Mouse (Mus musculus): Measurements from ENCODE around the gene Celsr3. TPM values are rescaled to one million over a fixed set of nuclear protein-coding genes. Genes with fewer than 3 reads are reported as not detected.

Celsr3 gene
- total and polyA plus RNA-seq, 3 experiments = 0.11 TPM; not detected in 2

DNA sequence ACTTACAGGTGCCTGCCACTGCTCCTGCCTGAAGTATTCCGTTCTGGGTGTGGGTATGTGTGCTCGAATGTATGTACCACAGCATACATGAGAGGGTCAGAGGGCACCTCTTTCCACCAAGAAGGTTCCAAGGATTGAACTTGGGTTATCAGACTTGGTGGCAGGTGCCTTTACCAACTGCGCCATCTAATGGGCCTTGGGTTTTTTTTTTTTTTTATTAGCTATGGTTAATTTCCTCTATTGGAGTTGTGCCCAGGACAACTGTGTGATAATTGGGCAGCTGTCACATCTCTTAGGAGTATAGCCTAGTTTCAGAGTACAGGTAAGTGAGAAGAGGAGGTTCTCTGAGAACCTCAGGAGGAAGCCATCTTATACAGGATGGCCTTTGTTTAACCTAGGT is 26.6 kb upstream of the Celsr3 start:
- Histone ChIP-seq H3K4me3 (ENCODE audit: low read depth, low read length) (no peak overlapping the region), H3K36me3 (replicated peaks) (peaks cover 82% of the 10 kb centered on the region), H3K27me3 (ENCODE audit: insufficient read depth, low read length) (no peaks in the 10 kb centered on the region), H3K9me3 (replicated peaks) (no peaks in the 10 kb centered on the region), H3K4me1 (ENCODE audit: insufficient read depth, low read depth, low read length) (peaks cover 40% of the 10 kb centered on the region)
- ATAC-seq (ENCODE audit: extremely low read depth, insufficient number of reproducible peaks, low FRiP score, poor library complexity, severe bottlenecking) = no peak
- TF ChIP-seq GATA1 (IDR thresholded peaks at IDR 0.05; ENCODE audit: borderline replicate concordance, low read length) (no peak), CTCF (IDR thresholded peaks at IDR 0.05; ENCODE audit: low read depth, low read length) (no peak), GATA2 (IDR thresholded peaks at IDR 0.05; ENCODE audit: borderline replicate concordance, low read depth, low read length) (no peak), POLR2AphosphoS5 (IDR thresholded peaks at IDR 0.05; ENCODE audit: insufficient replicate concordance, low read depth, low read length) (no peak), TAL1 (conservative IDR thresholded peaks at IDR 0.05; ENCODE audit: low read depth, low read length) (no peak)
- DNase-seq (ENCODE audit: low spot score) = no peak

DNA sequence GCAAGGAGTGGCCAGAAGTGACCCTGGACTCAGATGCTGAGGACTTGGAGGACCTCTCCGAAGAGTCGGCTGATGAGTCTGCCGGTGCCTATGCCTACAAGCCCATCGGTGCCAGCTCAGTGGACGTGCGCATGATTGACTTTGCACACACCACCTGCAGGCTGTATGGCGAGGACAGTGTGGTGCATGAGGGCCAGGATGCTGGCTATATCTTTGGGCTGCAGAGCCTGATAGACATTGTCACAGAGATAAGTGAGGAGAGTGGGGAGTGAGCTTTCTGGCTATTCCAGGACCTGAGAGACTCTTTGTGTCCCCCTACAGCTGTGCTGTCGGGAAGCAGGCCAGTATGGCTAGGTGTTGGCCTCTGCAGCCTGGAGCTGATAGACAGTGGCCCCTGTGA is 20.4 kb upstream of the Celsr3 start:
- Histone ChIP-seq H3K9me3 (replicated peaks) (no peaks in the 10 kb centered on the region), H3K36me3 (replicated peaks) (peaks cover 82% of the 10 kb centered on the region), H3K4me1 (ENCODE audit: insufficient read depth, low read depth, low read length) (peaks cover 49% of the 10 kb centered on the region), H3K27me3 (ENCODE audit: insufficient read depth, low read length) (no peaks in the 10 kb centered on the region), H3K4me3 (ENCODE audit: low read depth, low read length) (no peak overlapping the region)
- DNase-seq (ENCODE audit: low spot score) = no peak
- ATAC-seq (ENCODE audit: extremely low read depth, insufficient number of reproducible peaks, low FRiP score, poor library complexity, severe bottlenecking) = no peak
- no peak for TF ChIP-seq GATA1 (IDR thresholded peaks at IDR 0.05; ENCODE audit: borderline replicate concordance, low read length)
- TF ChIP-seq GATA2 (IDR thresholded peaks at IDR 0.05; ENCODE audit: borderline replicate concordance, low read depth, low read length) = no peak
- TF ChIP-seq POLR2AphosphoS5 (IDR thresholded peaks at IDR 0.05; ENCODE audit: insufficient replicate concordance, low read depth, low read length) = no peak
- TF ChIP-seq TAL1 (conservative IDR thresholded peaks at IDR 0.05; ENCODE audit: low read depth, low read length) = no peak
- TF ChIP-seq CTCF (IDR thresholded peaks at IDR 0.05; ENCODE audit: low read depth, low read length) = no peak

- H3K4me1 ChIP-seq (ENCODE audit: insufficient read depth, low read depth, low read length) = peaks cover 49% of the 10 kb centered on the region
- no peaks in the 10 kb centered on the region for H3K27me3 ChIP-seq (ENCODE audit: insufficient read depth, low read length)
- ATAC-seq (ENCODE audit: extremely low read depth, insufficient number of reproducible peaks, low FRiP score, poor library complexity, severe bottlenecking) (no peak), DNase-seq (ENCODE audit: low spot score) (no peak)
- no peaks in the 10 kb centered on the region for H3K9me3 ChIP-seq (replicated peaks)
- H3K36me3 ChIP-seq (replicated peaks) = peaks cover 82% of the 10 kb centered on the region
- no peak overlapping the region for H3K4me3 ChIP-seq (ENCODE audit: low read depth, low read length)
- TF ChIP-seq GATA2 (IDR thresholded peaks at IDR 0.05; ENCODE audit: borderline replicate concordance, low read depth, low read length) (no peak), GATA1 (IDR thresholded peaks at IDR 0.05; ENCODE audit: borderline replicate concordance, low read length) (no peak), CTCF (IDR thresholded peaks at IDR 0.05; ENCODE audit: low read depth, low read length) (no peak), TAL1 (conservative IDR thresholded peaks at IDR 0.05; ENCODE audit: low read depth, low read length) (no peak), POLR2AphosphoS5 (IDR thresholded peaks at IDR 0.05; ENCODE audit: insufficient replicate concordance, low read depth, low read length) (no peak)
Observed at GRCm38 (mm10) chr9:108806379-108806778, 19.7 kb upstream of the Celsr3 start.

DNA sequence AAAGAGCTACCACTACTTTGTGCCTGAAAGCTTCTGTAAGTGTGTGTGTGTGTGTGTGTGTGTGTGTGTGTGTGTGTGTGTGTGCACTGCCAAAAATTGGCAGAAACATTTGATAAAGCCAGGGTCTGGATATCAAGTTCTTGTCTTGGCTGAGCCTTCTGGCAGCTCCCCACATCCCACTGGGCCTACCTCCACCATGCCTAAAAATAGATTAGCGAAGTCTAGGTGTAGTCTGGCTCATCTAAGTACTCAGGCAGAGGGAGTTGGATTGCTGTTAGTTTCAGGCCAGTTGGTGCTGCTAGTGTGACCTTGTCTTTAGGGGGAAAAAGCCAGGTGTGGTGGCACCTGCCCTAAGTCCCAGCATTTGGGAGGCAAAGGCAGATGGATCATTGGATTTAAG is 19.3 kb upstream of the Celsr3 start:
- Histone ChIP-seq H3K4me1 (ENCODE audit: insufficient read depth, low read depth, low read length) (peaks cover 47% of the 10 kb centered on the region), H3K9me3 (replicated peaks) (no peaks in the 10 kb centered on the region), H3K4me3 (ENCODE audit: low read depth, low read length) (no peak overlapping the region), H3K27me3 (ENCODE audit: insufficient read depth, low read length) (no peaks in the 10 kb centered on the region), H3K36me3 (replicated peaks) (peaks cover 82% of the 10 kb centered on the region)
- DNase-seq (ENCODE audit: low spot score) = no peak
- TF ChIP-seq GATA1 (IDR thresholded peaks at IDR 0.05; ENCODE audit: borderline replicate concordance, low read length) = no peak
- TF ChIP-seq CTCF (IDR thresholded peaks at IDR 0.05; ENCODE audit: low read depth, low read length) = no peak
- TF ChIP-seq GATA2 (IDR thresholded peaks at IDR 0.05; ENCODE audit: borderline replicate concordance, low read depth, low read length) = no peak
- no peak for TF ChIP-seq POLR2AphosphoS5 (IDR thresholded peaks at IDR 0.05; ENCODE audit: insufficient replicate concordance, low read depth, low read length)
- no peak for TF ChIP-seq TAL1 (conservative IDR thresholded peaks at IDR 0.05; ENCODE audit: low read depth, low read length)
- no peak for ATAC-seq (ENCODE audit: extremely low read depth, insufficient number of reproducible peaks, low FRiP score, poor library complexity, severe bottlenecking)

DNA sequence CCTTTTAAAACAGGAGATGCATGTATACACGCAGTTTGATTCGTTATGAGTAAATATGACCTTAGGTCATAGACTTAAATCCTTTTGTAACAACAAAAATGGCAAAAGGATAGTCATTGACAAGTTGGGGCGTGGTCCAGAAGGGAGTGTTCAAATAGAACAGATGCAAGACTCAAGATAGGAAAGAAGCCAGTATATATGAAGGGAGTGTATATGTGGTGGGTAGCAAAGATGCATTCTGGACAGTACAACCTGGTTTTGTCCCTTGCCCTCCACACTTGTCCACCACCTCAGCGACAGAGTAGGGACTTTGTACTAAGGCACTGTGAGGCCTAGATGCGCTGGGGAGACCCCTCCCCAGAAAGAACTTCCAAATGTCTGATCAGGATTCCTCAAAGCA is 18.4 kb upstream of the Celsr3 start:
- no peak for DNase-seq (ENCODE audit: low spot score)
- peaks cover 46% of the 10 kb centered on the region for H3K4me1 ChIP-seq (ENCODE audit: insufficient read depth, low read depth, low read length)
- no peaks in the 10 kb centered on the region for H3K9me3 ChIP-seq (replicated peaks)
- peaks cover 83% of the 10 kb centered on the region for H3K36me3 ChIP-seq (replicated peaks)
- TF ChIP-seq GATA2 (IDR thresholded peaks at IDR 0.05; ENCODE audit: borderline replicate concordance, low read depth, low read length) (no peak), TAL1 (conservative IDR thresholded peaks at IDR 0.05; ENCODE audit: low read depth, low read length) (no peak), POLR2AphosphoS5 (IDR thresholded peaks at IDR 0.05; ENCODE audit: insufficient replicate concordance, low read depth, low read length) (no peak), CTCF (IDR thresholded peaks at IDR 0.05; ENCODE audit: low read depth, low read length) (no peak), GATA1 (IDR thresholded peaks at IDR 0.05; ENCODE audit: borderline replicate concordance, low read length) (no peak)
- no peaks in the 10 kb centered on the region for H3K27me3 ChIP-seq (ENCODE audit: insufficient read depth, low read length)
- no peak for ATAC-seq (ENCODE audit: extremely low read depth, insufficient number of reproducible peaks, low FRiP score, poor library complexity, severe bottlenecking)
- peak overlapping the region; percentile 96; the same call in 1 of the 2 replicates for H3K4me3 ChIP-seq (ENCODE audit: low read depth, low read length)

DNA sequence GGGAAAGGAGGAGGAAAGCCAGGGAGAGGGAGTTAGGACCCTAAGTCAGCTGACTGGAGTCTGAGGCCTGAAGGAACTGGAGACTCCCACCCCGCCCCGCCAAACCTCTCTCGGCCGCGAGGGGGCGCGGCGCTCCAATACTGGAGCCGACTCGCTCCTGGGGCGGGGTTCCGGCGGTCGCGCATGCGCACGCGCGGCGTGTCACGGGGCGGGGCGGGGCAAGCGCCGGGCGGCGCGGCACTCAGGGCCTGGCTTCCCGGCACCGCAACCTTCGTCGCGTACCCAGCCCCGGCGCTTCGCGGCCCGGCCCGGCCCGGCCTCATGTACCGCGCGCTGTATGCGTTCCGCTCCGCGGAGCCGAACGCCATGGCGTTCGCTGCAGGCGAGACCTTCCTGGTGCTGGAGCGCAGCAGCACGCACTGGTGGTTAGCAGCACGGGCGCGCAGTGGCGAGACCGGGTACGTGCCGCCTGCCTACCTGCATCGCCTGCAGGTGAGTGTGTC is 17.9 kb upstream of the Celsr3 start, which contains the start of gene Nckipsd:
Gene Nckipsd (plus strand): TSS at position 206 of the 503 bp plus-strand sequence.
- DNase-seq (ENCODE audit: low spot score) (peak; percentile 89), ATAC-seq (ENCODE audit: extremely low read depth, insufficient number of reproducible peaks, low FRiP score, poor library complexity, severe bottlenecking) (peak; percentile 40)
- TF ChIP-seq CTCF (IDR thresholded peaks at IDR 0.05; ENCODE audit: low read depth, low read length) (peak; percentile 72), GATA1 (IDR thresholded peaks at IDR 0.05; ENCODE audit: borderline replicate concordance, low read length) (no peak)
- H3K4me3 ChIP-seq (ENCODE audit: low read depth, low read length) = peak within 1 kb of the TSS; percentile 96
- H3K9me3 ChIP-seq (replicated peaks) = no peaks in the 10 kb centered on the region
- peaks cover 86% of the 10 kb centered on the region for H3K36me3 ChIP-seq (replicated peaks)
- H3K4me1 ChIP-seq (ENCODE audit: insufficient read depth, low read depth, low read length) = peaks cover 46% of the 10 kb centered on the region
- no peaks in the 10 kb centered on the region for H3K27me3 ChIP-seq (ENCODE audit: insufficient read depth, low read length)
